Mouse (Mus musculus): Measurements from ENCODE around the gene Rab9. TPM values are rescaled to one million over a fixed set of nuclear protein-coding genes. Genes with fewer than 3 reads are reported as not detected.

Rab9 gene
- polyA plus RNA-seq, 1 experiment from 2014 or later: 53.2 TPM

DNA sequence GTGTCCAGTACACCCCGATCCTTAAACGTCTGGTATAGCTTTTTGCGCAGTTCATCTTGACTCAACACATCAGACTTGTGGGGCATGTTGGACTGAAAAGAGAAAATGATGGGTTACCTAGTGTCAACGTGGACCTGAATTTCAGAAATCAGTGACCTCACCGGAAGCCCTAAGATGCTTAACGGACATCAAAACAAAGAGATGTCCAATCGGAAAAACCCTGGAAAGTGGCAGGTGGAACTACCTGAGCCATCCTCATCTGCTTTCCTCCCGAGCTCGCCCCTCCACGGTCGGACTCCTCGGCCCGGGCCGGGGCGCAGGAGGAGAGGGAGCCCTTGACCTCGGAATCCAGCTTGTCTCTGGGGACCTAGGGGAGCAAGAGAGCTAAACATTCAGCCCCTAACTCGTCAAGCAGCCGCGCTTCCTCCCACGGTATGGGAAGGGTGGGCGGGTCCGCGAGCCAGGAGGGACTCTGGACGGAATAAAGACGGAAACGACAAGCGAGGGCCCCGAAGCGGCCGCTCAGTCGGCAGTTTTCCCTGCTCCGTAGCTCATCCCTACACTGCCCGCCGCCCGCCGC lies 39.5 kb downstream of the Rab9 start, which contains the start of gene Trappc2:
TSS of gene Trappc2 (plus strand) at position 539 of the 580 bp plus-strand sequence.
- ATAC-seq (ENCODE audit: low FRiP score): peak; percentile 88
- H3K9me3 ChIP-seq: no peaks in the 10 kb centered on the region
- WGBS: 13% methylated on average over 31 of the region's 36 CpGs

DNA sequence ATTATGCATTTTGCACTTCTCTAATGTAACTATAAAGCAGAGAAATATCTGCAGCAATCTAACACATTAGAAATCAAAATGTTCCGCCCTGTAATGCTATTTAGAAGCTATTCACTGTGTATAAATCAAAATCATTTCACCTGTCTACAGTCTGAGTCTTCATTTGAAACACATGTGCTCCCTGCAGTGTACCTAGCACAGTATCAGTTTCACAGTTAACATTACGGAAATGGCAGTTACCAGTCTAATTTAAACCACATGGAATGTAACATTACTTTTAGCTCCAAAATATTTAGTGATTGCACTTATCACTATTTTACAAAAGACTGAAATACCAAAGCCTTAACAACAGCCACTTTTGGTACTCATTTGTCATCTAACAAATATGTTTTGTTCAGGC lies 44.9 kb downstream of the Rab9 start:
- Histone ChIP-seq H3K27ac (no peak overlapping the region), H3K9ac (no peak overlapping the region), H3K4me3 (no peak overlapping the region), H3K4me2 (no peak overlapping the region), H3K4me1 (replicated peaks) (peaks cover 8% of the 10 kb centered on the region), H3K9me3 (no peaks in the 10 kb centered on the region), H3K36me3 (no peaks in the 10 kb centered on the region; the same call in 1 of the 2 replicates), H3K27me3 (peaks cover 9% of the 10 kb centered on the region; the same call in 1 of the 2 replicates)
- 88% methylated on average over 2 of the region's 2 CpGs for WGBS
- ATAC-seq (ENCODE audit: low FRiP score): no peak

More for the DNA sequence above, 39.5 kb downstream of the Rab9 start, which contains the start of gene Trappc2:
- Histone ChIP-seq H3K27ac (peak within 1 kb of the TSS; percentile 88), H3K27me3 (peaks cover 27% of the 10 kb centered on the region; the same call in 1 of the 2 replicates), H3K9ac (peak within 1 kb of the TSS; percentile 83), H3K36me3 (no peaks in the 10 kb centered on the region), H3K4me3 (peak within 1 kb of the TSS; percentile 58), H3K4me2 (peak within 1 kb of the TSS; percentile 59), H3K4me1 (replicated peaks) (peaks cover 15% of the 10 kb centered on the region)

DNA sequence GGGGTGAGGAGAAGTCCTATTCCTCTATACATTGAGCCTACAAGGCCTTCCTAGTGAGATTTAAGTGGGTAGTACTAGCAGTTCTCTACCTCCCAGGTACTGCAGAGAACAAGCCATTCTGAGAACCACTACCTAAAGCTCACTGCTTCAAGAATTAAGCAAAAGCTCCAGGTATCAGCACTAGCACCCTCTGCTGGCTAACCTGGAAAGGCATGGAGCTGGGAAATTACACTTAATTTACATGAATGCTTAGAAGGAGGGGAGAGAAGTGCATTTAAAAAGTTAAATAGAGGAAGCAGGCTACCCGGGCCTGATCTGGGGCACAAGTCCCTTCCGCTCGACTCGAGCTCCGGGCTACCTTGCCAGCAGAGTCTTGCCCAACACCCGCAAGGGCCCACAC lies 63.5 kb downstream of the Rab9 start:
- H3K4me2 ChIP-seq: no peak overlapping the region
- peaks cover 4% of the 10 kb centered on the region; the same call in 1 of the 2 replicates for H3K36me3 ChIP-seq
- H3K27ac ChIP-seq: no peak overlapping the region
- H3K9ac ChIP-seq: no peak overlapping the region
- H3K9me3 ChIP-seq: no peaks in the 10 kb centered on the region
- no peak overlapping the region for H3K4me3 ChIP-seq
- no peaks in the 10 kb centered on the region for H3K4me1 ChIP-seq (replicated peaks)
- H3K27me3 ChIP-seq: no peaks in the 10 kb centered on the region
- 76% methylated on average over 6 of the region's 6 CpGs for WGBS
- no peak for ATAC-seq (ENCODE audit: low FRiP score)

DNA sequence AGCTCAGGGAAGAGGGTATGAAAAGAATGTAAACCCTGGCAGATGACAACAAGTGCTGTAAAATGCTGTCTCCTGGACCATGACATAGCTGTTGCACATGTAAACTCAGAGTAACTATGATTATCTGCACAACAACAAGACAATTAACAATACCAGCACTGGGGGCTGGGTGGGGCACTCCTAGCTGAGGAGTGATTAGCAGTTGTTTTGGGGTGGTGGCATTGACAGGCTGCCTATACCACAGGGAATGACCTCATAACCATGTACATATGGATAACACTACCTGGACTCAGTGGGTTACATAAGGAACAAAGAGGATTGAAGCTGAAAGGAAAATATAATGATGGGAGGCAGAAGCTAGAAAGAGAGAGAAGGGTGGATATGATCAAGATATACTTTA lies 71.8 kb downstream of the Rab9 start:
- peaks cover 39% of the 10 kb centered on the region for H3K36me3 ChIP-seq
- ATAC-seq (ENCODE audit: low FRiP score): no peak

More for the DNA sequence above, 71.8 kb downstream of the Rab9 start:
- Histone ChIP-seq H3K4me1 (replicated peaks) (no peaks in the 10 kb centered on the region), H3K27me3 (peaks cover 16% of the 10 kb centered on the region; the same call in 1 of the 2 replicates), H3K9ac (no peak overlapping the region), H3K9me3 (no peaks in the 10 kb centered on the region), H3K4me2 (no peak overlapping the region), H3K27ac (no peak overlapping the region), H3K4me3 (no peak overlapping the region)

Other genes starting within 250 kb of the Rab9 start
- gene Gpm6b, start 241.0 kb downstream of the Rab9 start, polyA plus RNA-seq (2015; fragmentation: Nextera tagmentation; extraction: Ambion mirVana): 264 and 282 TPM in 2 replicates
- 84.0 and 86.8 TPM in 2 replicates for gene Trappc2, start 39.3 kb downstream of the Rab9 start, polyA plus RNA-seq (2015; fragmentation: Nextera tagmentation; extraction: Ambion mirVana)
- 7.3 and 8.5 TPM in 2 replicates for gene Ofd1, start 39.2 kb downstream of the Rab9 start, polyA plus RNA-seq (2015; fragmentation: Nextera tagmentation; extraction: Ambion mirVana)
- gene Tceanc, start 38.7 kb upstream of the Rab9 start, polyA plus RNA-seq (2015; fragmentation: Nextera tagmentation; extraction: Ambion mirVana): 8.3 and 8.5 TPM in 2 replicates
- 3.8 and 4.1 TPM in 2 replicates for gene Egfl6, start 105.9 kb upstream of the Rab9 start, polyA plus RNA-seq (2015; fragmentation: Nextera tagmentation; extraction: Ambion mirVana)